Mouse (Mus musculus): ENCODE results near the gene Exoc6b.

The Exoc6b gene

GRCm38 (mm10) chr6:84585686-84586300 is 483.5 kb downstream of the Exoc6b start:
- no peak for DNase-seq (ENCODE audit: low read depth, low spot score)

- no peak for DNase-seq (ENCODE audit: low read depth, low spot score)
These were observed 484.3 kb downstream of the Exoc6b start for GRCm38 (mm10) chr6:84584783-84585685.

DNA sequence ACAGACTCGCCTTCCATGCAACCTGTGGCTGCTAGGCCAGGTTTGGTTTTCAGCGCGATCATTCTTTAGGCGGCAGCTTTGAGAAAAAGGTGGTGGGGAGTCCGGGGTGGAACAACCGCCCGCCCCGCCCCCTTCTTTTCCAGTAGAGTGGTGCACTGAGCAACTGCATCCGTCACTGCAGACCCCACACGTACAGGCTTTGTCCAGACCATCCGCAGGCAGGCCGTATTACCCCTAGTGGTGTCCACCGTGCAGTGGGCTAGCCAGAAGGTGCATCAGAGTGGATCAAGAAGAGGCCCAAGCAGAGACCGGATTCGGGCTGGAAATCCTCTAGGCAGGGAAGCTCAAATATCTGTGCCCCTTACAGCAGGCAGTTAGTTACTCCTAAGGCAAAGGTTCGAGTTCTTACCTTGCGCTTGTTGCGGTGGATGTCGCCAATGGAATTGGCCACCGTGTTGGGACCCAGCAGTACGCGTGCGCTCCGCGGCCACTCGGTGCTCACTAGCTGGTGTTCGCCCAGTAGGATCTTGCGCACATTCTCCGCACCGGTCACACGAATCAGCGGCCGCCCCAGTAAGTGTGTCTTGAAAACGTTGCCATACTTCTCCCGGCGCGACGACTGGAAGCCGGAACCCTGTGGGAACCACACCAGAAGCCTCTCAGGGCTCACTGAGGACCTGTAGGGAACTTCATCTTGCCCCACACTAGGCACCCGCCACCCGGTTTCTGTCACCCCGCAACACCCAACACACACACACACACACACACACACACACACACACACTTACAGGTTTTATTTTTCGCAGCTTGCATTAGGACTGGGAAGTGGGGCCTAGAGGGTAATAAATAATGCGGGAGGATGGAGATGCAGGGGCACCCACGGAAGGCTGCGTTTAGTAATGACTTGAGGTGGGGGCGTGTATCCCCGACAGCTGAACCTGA is 485.2 kb downstream of the Exoc6b start:
- no peak for DNase-seq (ENCODE audit: low read depth, low spot score)

- peak; percentile 77 for DNase-seq (ENCODE audit: low read depth, low spot score)
These were observed 485.9 kb downstream of the Exoc6b start for GRCm38 (mm10) chr6:84583371-84583770.

GRCm38 (mm10) chr6:84582826-84583225 is 486.5 kb downstream of the Exoc6b start:
- DNase-seq (ENCODE audit: low read depth, low spot score): no peak

GRCm38 (mm10) chr6:84581833-84582445 is 487.4 kb downstream of the Exoc6b start:
- DNase-seq (ENCODE audit: low read depth, low spot score): no peak

GRCm38 (mm10) chr6:84580979-84581832 is 488.1 kb downstream of the Exoc6b start:
- no peak for DNase-seq (ENCODE audit: low read depth, low spot score)

- DNase-seq (ENCODE audit: low read depth, low spot score): no peak
These were observed 489.8 kb downstream of the Exoc6b start for GRCm38 (mm10) chr6:84579508-84579907.

- no peak for DNase-seq (ENCODE audit: low read depth, low spot score)
These were observed 490.4 kb downstream of the Exoc6b start for GRCm38 (mm10) chr6:84578928-84579327.

- no peak for DNase-seq (ENCODE audit: low read depth, low spot score)
These were observed 491.4 kb downstream of the Exoc6b start for GRCm38 (mm10) chr6:84577898-84578297.

- no peak for DNase-seq (ENCODE audit: low read depth, low spot score)
These were observed 495.2 kb downstream of the Exoc6b start for GRCm38 (mm10) chr6:84573905-84574660.

- no peak for DNase-seq (ENCODE audit: low read depth, low spot score)
These were observed 499.3 kb downstream of the Exoc6b start for GRCm38 (mm10) chr6:84570039-84570438.

- no peak for DNase-seq (ENCODE audit: low read depth, low spot score)
These were observed 499.7 kb downstream of the Exoc6b start for GRCm38 (mm10) chr6:84569590-84569989.

- DNase-seq (ENCODE audit: low read depth, low spot score): no peak
These were observed 500.4 kb downstream of the Exoc6b start for GRCm38 (mm10) chr6:84568880-84569279.

Data from mesoderm, embryonic 11.5 days (tissue).